Mouse (Mus musculus) layer of hippocampus, adult 8-10 months (tissue): ENCODE data around the gene Ttn. TPM values are rescaled to one million over a fixed set of nuclear protein-coding genes. Genes with fewer than 3 reads are reported as not detected.

Experiments
- DNase-seq, 2 experiments: peaks; one replicate each; pipeline ENCODE4 v3.0.0; 2022; ENCODE audit warnings: low spot score in 2 of 2
- total RNA-seq, 4 experiments: library from RNA; stranded (reverse); gene quantifications; 2 replicates each; pipeline ENCODE4 v1.2.4; 2022

Ttn gene
- total RNA-seq, 4 experiments from 2014 or later: 0.61 to 2.8 (median 1.2) TPM

GRCm38 (mm10) chr2:76850066-76850465, 132.3 kb downstream of the Ttn start:
- no peak for DNase-seq

- DNase-seq: no peak
These were observed 139.2 kb downstream of the Ttn start for GRCm38 (mm10) chr2:76843162-76843561.

- no peak for DNase-seq
These were observed 161.9 kb downstream of the Ttn start for GRCm38 (mm10) chr2:76820472-76820871.

GRCm38 (mm10) chr2:76817796-76818195, 164.6 kb downstream of the Ttn start:
- DNase-seq: no peak

- no peak for DNase-seq
These were observed 168.1 kb downstream of the Ttn start for GRCm38 (mm10) chr2:76814048-76814817.

- no peak for DNase-seq
These were observed 171.2 kb downstream of the Ttn start for GRCm38 (mm10) chr2:76811160-76811559.

GRCm38 (mm10) chr2:76808334-76808733, 174.0 kb downstream of the Ttn start:
- DNase-seq: no peak

GRCm38 (mm10) chr2:76807284-76807683, 175.1 kb downstream of the Ttn start:
- DNase-seq: no peak

GRCm38 (mm10) chr2:76806861-76807260, 175.5 kb downstream of the Ttn start:
- no peak for DNase-seq

- DNase-seq: no peak
These were observed 176.0 kb downstream of the Ttn start for GRCm38 (mm10) chr2:76806376-76806775.

GRCm38 (mm10) chr2:76805191-76805892, 177.0 kb downstream of the Ttn start:
- no peak for DNase-seq

GRCm38 (mm10) chr2:76784171-76784570, 198.2 kb downstream of the Ttn start:
- no peak for DNase-seq

- DNase-seq: no peak
These were observed 201.6 kb downstream of the Ttn start for GRCm38 (mm10) chr2:76780792-76781191.

- no peak for DNase-seq
These were observed 212.5 kb downstream of the Ttn start for GRCm38 (mm10) chr2:76769831-76770230.

- no peak for DNase-seq
These were observed 215.1 kb downstream of the Ttn start for GRCm38 (mm10) chr2:76767231-76767630.

GRCm38 (mm10) chr2:76764526-76764925, 217.8 kb downstream of the Ttn start:
- DNase-seq: no peak

GRCm38 (mm10) chr2:76762154-76762553, 220.2 kb downstream of the Ttn start:
- no peak for DNase-seq

- DNase-seq: no peak
These were observed 225.9 kb downstream of the Ttn start for GRCm38 (mm10) chr2:76756461-76756860.

GRCm38 (mm10) chr2:76751993-76752392, 230.4 kb downstream of the Ttn start:
- DNase-seq: no peak

GRCm38 (mm10) chr2:76749341-76750110, 232.8 kb downstream of the Ttn start:
- DNase-seq: no peak

- DNase-seq: no peak
These were observed 233.7 kb downstream of the Ttn start for GRCm38 (mm10) chr2:76748696-76749095.

GRCm38 (mm10) chr2:76719650-76720049, 262.7 kb downstream of the Ttn start:
- DNase-seq: no peak
